Mouse (Mus musculus): ENCODE results near the gene Intu. TPM values are rescaled to one million over a fixed set of nuclear protein-coding genes. Genes with fewer than 3 reads are reported as not detected.

Intu gene
- total RNA-seq, 1 experiment = 5.2 TPM

DNA sequence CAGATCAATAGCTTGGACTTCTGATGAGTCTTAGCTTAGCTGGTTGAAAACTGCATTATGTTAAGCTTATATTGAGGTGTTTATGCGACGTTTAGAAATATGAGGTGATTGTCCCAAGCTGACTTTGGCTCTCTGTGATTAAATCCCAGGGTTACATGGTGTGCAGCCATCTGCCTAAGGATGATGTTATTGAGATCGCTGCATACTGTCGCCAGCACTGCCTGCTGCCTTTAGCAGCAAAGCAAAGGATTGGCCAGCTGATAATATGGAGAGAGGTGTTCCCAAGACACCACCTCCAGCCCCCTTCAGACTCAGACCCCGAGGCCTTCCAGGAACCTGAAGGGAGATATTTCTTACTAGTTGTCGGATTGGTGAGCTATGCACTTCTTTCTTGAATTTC lies 160.5 kb downstream of the Intu start:
- no peak overlapping the region for H3K27ac ChIP-seq (ENCODE audit: insufficient read depth, low read depth, low read length, poor library complexity, severe bottlenecking)
- H3K9ac ChIP-seq (ENCODE audit: insufficient read depth, low read depth, low read length, poor library complexity, severe bottlenecking) = no peak overlapping the region
- in situ Hi-C loops (cut with MboI; ENCODE audit: low sequenced_read_pairs in 2 of 2, unreplicated experiment in 2 of 2) = no loop called here
- DNase-seq (ENCODE audit: low read depth, low spot score) = no peak
- TF ChIP-seq ZNF384 (IDR thresholded peaks at IDR 0.05; ENCODE audit: low read depth, low read length) (no peak), MAFK (IDR thresholded peaks at IDR 0.05; ENCODE audit: insufficient read depth, low read depth, low read length) (no peak), ZC3H11A (IDR thresholded peaks at IDR 0.05; ENCODE audit: borderline replicate concordance, low read depth, low read length) (no peak), CHD2 (IDR thresholded peaks at IDR 0.05; ENCODE audit: low read depth, low read length) (no peak), HCFC1 (IDR thresholded peaks at IDR 0.05; ENCODE audit: borderline replicate concordance, insufficient read depth, low read length) (no peak)
- no peaks in the 10 kb centered on the region for H3K36me3 ChIP-seq (ENCODE audit: control insufficient read depth, insufficient read depth, low read length, poor library complexity, severe bottlenecking)
- no peak overlapping the region for H3K4me3 ChIP-seq (ENCODE audit: insufficient read depth in 1 of 2, low read depth in 1 of 2, low read length in 2 of 2, poor library complexity in 1 of 2, severe bottlenecking in 1 of 2)
- H3K9me3 ChIP-seq (ENCODE audit: control insufficient read depth, insufficient read depth, low read depth, low read length) = no peaks in the 10 kb centered on the region
- H3K4me1 ChIP-seq (ENCODE audit: control insufficient read depth in 2 of 2, insufficient read depth in 2 of 2, low read length in 2 of 2, poor library complexity in 1 of 2) = no peaks in the 10 kb centered on the region

DNA sequence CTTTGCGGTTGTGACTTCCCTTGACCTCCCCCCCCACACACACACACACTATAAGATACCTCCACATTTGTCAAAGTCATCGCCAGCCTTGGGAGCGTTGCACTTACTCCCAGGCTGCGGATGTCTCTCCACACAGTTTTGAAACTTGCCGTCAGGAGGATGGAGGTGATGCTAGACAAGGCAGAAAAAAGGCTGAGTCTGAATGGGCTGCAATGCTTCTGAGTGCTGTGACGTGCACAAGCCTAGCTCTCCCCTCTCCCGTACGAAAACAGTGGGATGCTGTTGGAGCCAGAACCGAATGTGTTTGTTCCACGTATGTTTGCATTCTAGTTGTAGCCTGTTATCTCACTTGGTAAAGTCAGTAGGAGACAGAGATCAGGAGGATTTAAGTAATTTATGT lies 162.3 kb downstream of the Intu start:
- no peak for DNase-seq (ENCODE audit: low read depth, low spot score)
- in situ Hi-C loops (cut with MboI; ENCODE audit: low sequenced_read_pairs in 2 of 2, unreplicated experiment in 2 of 2) = no loop called here
- no peaks in the 10 kb centered on the region for H3K36me3 ChIP-seq (ENCODE audit: control insufficient read depth, insufficient read depth, low read length, poor library complexity, severe bottlenecking)
- no peak for TF ChIP-seq ZNF384 (IDR thresholded peaks at IDR 0.05; ENCODE audit: low read depth, low read length)
- TF ChIP-seq CHD2 (IDR thresholded peaks at IDR 0.05; ENCODE audit: low read depth, low read length) = no peak
- TF ChIP-seq MAFK (IDR thresholded peaks at IDR 0.05; ENCODE audit: insufficient read depth, low read depth, low read length) = no peak
- TF ChIP-seq HCFC1 (IDR thresholded peaks at IDR 0.05; ENCODE audit: borderline replicate concordance, insufficient read depth, low read length) = no peak
- TF ChIP-seq ZC3H11A (IDR thresholded peaks at IDR 0.05; ENCODE audit: borderline replicate concordance, low read depth, low read length) = no peak
- no peak overlapping the region for H3K9ac ChIP-seq (ENCODE audit: insufficient read depth, low read depth, low read length, poor library complexity, severe bottlenecking)
- no peak overlapping the region for H3K27ac ChIP-seq (ENCODE audit: insufficient read depth, low read depth, low read length, poor library complexity, severe bottlenecking)
- no peaks in the 10 kb centered on the region for H3K9me3 ChIP-seq (ENCODE audit: control insufficient read depth, insufficient read depth, low read depth, low read length)
- H3K4me3 ChIP-seq (ENCODE audit: insufficient read depth in 1 of 2, low read depth in 1 of 2, low read length in 2 of 2, poor library complexity in 1 of 2, severe bottlenecking in 1 of 2) = no peak overlapping the region
- no peaks in the 10 kb centered on the region for H3K4me1 ChIP-seq (ENCODE audit: control insufficient read depth in 2 of 2, insufficient read depth in 2 of 2, low read length in 2 of 2, poor library complexity in 1 of 2)

DNA sequence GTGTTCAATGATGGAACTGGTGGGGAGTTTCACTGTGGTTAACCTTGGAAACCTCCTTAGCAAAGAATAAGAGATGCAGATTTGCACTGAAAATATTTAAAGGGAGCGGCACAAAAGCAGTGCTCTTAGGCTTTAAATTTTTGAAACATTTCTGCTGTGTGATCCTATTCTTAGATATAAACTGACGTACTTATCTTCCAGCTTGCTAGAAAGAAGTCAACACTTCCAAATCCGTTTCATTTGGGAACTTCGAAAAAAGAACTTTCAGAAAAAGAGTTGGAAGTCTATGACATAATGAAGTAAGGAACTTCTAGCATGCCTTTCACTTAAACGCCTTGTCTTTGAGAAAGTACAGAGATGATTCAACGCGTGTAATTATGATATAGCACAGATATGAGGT lies 162.9 kb downstream of the Intu start:
- DNase-seq (ENCODE audit: low read depth, low spot score) = no peak
- no peak overlapping the region for H3K9ac ChIP-seq (ENCODE audit: insufficient read depth, low read depth, low read length, poor library complexity, severe bottlenecking)
- no peak overlapping the region for H3K27ac ChIP-seq (ENCODE audit: insufficient read depth, low read depth, low read length, poor library complexity, severe bottlenecking)
- no peaks in the 10 kb centered on the region for H3K4me1 ChIP-seq (ENCODE audit: control insufficient read depth in 2 of 2, insufficient read depth in 2 of 2, low read length in 2 of 2, poor library complexity in 1 of 2)
- no peaks in the 10 kb centered on the region for H3K36me3 ChIP-seq (ENCODE audit: control insufficient read depth, insufficient read depth, low read length, poor library complexity, severe bottlenecking)
- TF ChIP-seq CHD2 (IDR thresholded peaks at IDR 0.05; ENCODE audit: low read depth, low read length) (no peak), HCFC1 (IDR thresholded peaks at IDR 0.05; ENCODE audit: borderline replicate concordance, insufficient read depth, low read length) (no peak), ZC3H11A (IDR thresholded peaks at IDR 0.05; ENCODE audit: borderline replicate concordance, low read depth, low read length) (no peak), ZNF384 (IDR thresholded peaks at IDR 0.05; ENCODE audit: low read depth, low read length) (no peak), MAFK (IDR thresholded peaks at IDR 0.05; ENCODE audit: insufficient read depth, low read depth, low read length) (no peak)
- in situ Hi-C loops (cut with MboI; ENCODE audit: low sequenced_read_pairs in 2 of 2, unreplicated experiment in 2 of 2) = no loop called here
- H3K4me3 ChIP-seq (ENCODE audit: insufficient read depth in 1 of 2, low read depth in 1 of 2, low read length in 2 of 2, poor library complexity in 1 of 2, severe bottlenecking in 1 of 2) = no peak overlapping the region
- H3K9me3 ChIP-seq (ENCODE audit: control insufficient read depth, insufficient read depth, low read depth, low read length) = no peaks in the 10 kb centered on the region

DNA sequence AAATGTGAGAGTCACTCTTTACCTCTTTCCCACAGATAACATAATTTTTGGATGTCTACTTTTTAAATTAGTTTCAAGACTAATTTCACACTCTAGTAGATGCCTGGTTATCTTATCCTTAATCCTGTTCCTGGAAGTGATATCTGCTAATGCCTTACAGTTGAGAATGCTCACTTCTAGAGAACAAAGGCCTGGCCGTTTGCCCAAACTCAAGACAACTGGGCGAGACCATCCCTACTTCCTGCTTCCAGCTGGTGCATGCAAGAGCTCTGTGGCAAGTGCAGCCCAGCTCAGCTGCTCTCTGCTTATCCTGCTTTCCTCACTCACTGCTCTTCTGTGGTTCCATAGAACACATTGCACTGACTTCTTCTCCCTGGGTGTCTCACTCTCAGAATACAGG lies 163.4 kb downstream of the Intu start:
- Histone ChIP-seq H3K36me3 (ENCODE audit: control insufficient read depth, insufficient read depth, low read length, poor library complexity, severe bottlenecking) (no peaks in the 10 kb centered on the region), H3K9me3 (ENCODE audit: control insufficient read depth, insufficient read depth, low read depth, low read length) (no peaks in the 10 kb centered on the region), H3K4me1 (ENCODE audit: control insufficient read depth in 2 of 2, insufficient read depth in 2 of 2, low read length in 2 of 2, poor library complexity in 1 of 2) (no peaks in the 10 kb centered on the region), H3K27ac (ENCODE audit: insufficient read depth, low read depth, low read length, poor library complexity, severe bottlenecking) (no peak overlapping the region), H3K9ac (ENCODE audit: insufficient read depth, low read depth, low read length, poor library complexity, severe bottlenecking) (no peak overlapping the region), H3K4me3 (ENCODE audit: insufficient read depth in 1 of 2, low read depth in 1 of 2, low read length in 2 of 2, poor library complexity in 1 of 2, severe bottlenecking in 1 of 2) (no peak overlapping the region)
- in situ Hi-C loops (cut with MboI; ENCODE audit: low sequenced_read_pairs in 2 of 2, unreplicated experiment in 2 of 2) = no loop called here
- TF ChIP-seq MAFK (IDR thresholded peaks at IDR 0.05; ENCODE audit: insufficient read depth, low read depth, low read length) (no peak), CHD2 (IDR thresholded peaks at IDR 0.05; ENCODE audit: low read depth, low read length) (no peak), HCFC1 (IDR thresholded peaks at IDR 0.05; ENCODE audit: borderline replicate concordance, insufficient read depth, low read length) (no peak), ZNF384 (IDR thresholded peaks at IDR 0.05; ENCODE audit: low read depth, low read length) (no peak), ZC3H11A (IDR thresholded peaks at IDR 0.05; ENCODE audit: borderline replicate concordance, low read depth, low read length) (no peak)
- no peak for DNase-seq (ENCODE audit: low read depth, low spot score)

DNA sequence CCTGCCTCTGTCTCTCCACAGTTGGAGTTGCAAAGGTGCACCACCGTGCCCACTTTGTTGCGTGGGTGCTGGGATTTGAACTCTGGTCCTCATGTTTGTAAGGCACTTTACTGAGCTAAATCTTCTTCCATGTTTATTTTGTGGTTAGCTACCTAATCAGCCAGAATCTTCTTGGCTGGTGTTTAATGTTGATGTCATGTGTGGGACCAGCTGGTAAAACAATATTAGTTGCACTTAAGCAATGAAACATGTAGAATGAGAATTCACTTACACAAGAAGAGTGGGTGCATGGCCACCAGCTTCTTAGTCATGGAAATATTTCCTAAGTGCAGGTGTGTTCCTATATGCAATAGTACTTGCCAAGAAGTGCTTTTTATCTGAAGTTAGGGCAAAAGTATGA lies 164.1 kb downstream of the Intu start:
- Histone ChIP-seq H3K9ac (ENCODE audit: insufficient read depth, low read depth, low read length, poor library complexity, severe bottlenecking) (no peak overlapping the region), H3K27ac (ENCODE audit: insufficient read depth, low read depth, low read length, poor library complexity, severe bottlenecking) (no peak overlapping the region), H3K4me3 (ENCODE audit: insufficient read depth in 1 of 2, low read depth in 1 of 2, low read length in 2 of 2, poor library complexity in 1 of 2, severe bottlenecking in 1 of 2) (no peak overlapping the region), H3K9me3 (ENCODE audit: control insufficient read depth, insufficient read depth, low read depth, low read length) (no peaks in the 10 kb centered on the region), H3K36me3 (ENCODE audit: control insufficient read depth, insufficient read depth, low read length, poor library complexity, severe bottlenecking) (no peaks in the 10 kb centered on the region), H3K4me1 (ENCODE audit: control insufficient read depth in 2 of 2, insufficient read depth in 2 of 2, low read length in 2 of 2, poor library complexity in 1 of 2) (no peaks in the 10 kb centered on the region)
- DNase-seq (ENCODE audit: low read depth, low spot score) = no peak
- TF ChIP-seq MAFK (IDR thresholded peaks at IDR 0.05; ENCODE audit: insufficient read depth, low read depth, low read length) (no peak), HCFC1 (IDR thresholded peaks at IDR 0.05; ENCODE audit: borderline replicate concordance, insufficient read depth, low read length) (no peak), CHD2 (IDR thresholded peaks at IDR 0.05; ENCODE audit: low read depth, low read length) (no peak), ZNF384 (IDR thresholded peaks at IDR 0.05; ENCODE audit: low read depth, low read length) (no peak), ZC3H11A (IDR thresholded peaks at IDR 0.05; ENCODE audit: borderline replicate concordance, low read depth, low read length) (no peak)
- in situ Hi-C loops (cut with MboI; ENCODE audit: low sequenced_read_pairs in 2 of 2, unreplicated experiment in 2 of 2) = no loop called here

All from ES-E14 (cell line).